Mouse (Mus musculus) CD4-positive, CD25-positive, alpha-beta regulatory T cell, adult 4 months (primary cell): ENCODE results near the gene Mapk1. TPM values are rescaled to one million over a fixed set of nuclear protein-coding genes. Genes with fewer than 3 reads are reported as not detected.

ENCODE experiments used
- ATAC-seq: one replicate; pipeline ENCODE4 v1.8.0; 2017
- polyA plus RNA-seq, 2 experiments: library from polyadenylated mRNA; unstranded; fragments of 100-300 nt; shearing (Covaris generic); gene quantifications; one replicate each; pipeline ENCODE4 v1.2.1; 2017

The Mapk1 gene
- polyA plus RNA-seq, 2 experiments from 2014 or later: 19.1 to 32.1 TPM

GRCm38 (mm10) chr16:17086241-17086640 is 103.1 kb downstream of the Mapk1 start:
- no peak for ATAC-seq

DNA sequence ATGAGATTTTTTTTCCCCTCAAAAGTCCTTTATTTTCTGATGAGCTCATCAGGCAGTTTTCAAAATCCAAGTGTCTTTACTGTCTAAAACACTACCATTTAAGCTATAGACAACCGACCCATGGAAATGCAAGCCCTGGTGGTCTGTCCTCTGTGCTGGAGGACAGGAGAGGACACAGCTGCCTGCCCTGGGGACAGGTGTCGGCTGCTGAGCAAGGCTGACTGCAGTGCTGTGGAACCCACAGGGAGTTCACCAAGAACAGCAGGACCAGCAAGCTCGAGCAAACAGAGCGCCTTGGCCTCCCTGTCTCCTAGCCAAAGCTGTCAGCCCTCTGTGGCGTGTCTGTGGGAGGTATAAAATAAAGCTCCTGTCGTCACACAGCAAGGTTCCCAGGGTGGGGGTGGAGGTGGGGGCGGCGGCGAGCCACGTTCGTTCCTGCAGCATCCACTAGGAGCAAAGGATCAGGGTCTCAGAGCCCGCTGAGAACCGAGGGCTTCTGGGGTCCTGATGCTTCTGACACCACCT is 103.5 kb downstream of the Mapk1 start:
- ATAC-seq: no peak

- no peak for ATAC-seq
Observed at GRCm38 (mm10) chr16:17088346-17088745, 105.2 kb downstream of the Mapk1 start.

- ATAC-seq: no peak
Observed at GRCm38 (mm10) chr16:17096938-17097337, 113.8 kb downstream of the Mapk1 start.

Other genes starting within 250 kb of the Mapk1 start
- gene Spag6l, start 153.9 kb upstream of the Mapk1 start, polyA plus RNA-seq: not detected
- not detected for gene Igll1, start 119.4 kb upstream of the Mapk1 start, polyA plus RNA-seq
- 10 to 100 TPM; 54.8 to 75.6 TPM for gene Top3b, start 112.6 kb upstream of the Mapk1 start, polyA plus RNA-seq
- gene Vpreb1, start 112.5 kb upstream of the Mapk1 start, polyA plus RNA-seq: 1 to 10 TPM in 1 of 2 experiments, not detected in 1; 3.0 TPM
- gene Ppm1f, start 86.9 kb upstream of the Mapk1 start, polyA plus RNA-seq: 10 to 100 TPM; 12.3 to 26.4 TPM
- gene Ypel1, start 86.3 kb downstream of the Mapk1 start, polyA plus RNA-seq: 1 to 10 TPM; 7.5 to 10.0 TPM
- gene Ppil2, start 127.9 kb downstream of the Mapk1 start, polyA plus RNA-seq: 100 to 1,000 TPM; 221 to 254 TPM
- 1 to 10 TPM; 3.7 to 5.4 TPM for gene 2610318N02Rik, start 141.8 kb downstream of the Mapk1 start, polyA plus RNA-seq
- gene Sdf2l1, start 149.0 kb downstream of the Mapk1 start, polyA plus RNA-seq: 10 to 100 TPM; 19.7 to 22.9 TPM
- gene Ydjc, start 161.2 kb downstream of the Mapk1 start, polyA plus RNA-seq: 1 to 10 TPM; 6.9 to 8.4 TPM
- 1 to 10 TPM in 1 of 2 experiments, under 1 TPM in 1; 0.58 to 1.4 TPM for gene Ccdc116, start 163.8 kb downstream of the Mapk1 start, polyA plus RNA-seq
- gene Ube2l3, start 219.3 kb downstream of the Mapk1 start, polyA plus RNA-seq: 100 to 1,000 TPM; 246 to 283 TPM
- gene Rimbp3, start 225.2 kb downstream of the Mapk1 start, polyA plus RNA-seq: not detected